Mouse (Mus musculus) heart, adult 2 months (tissue): ENCODE measurements at regions not wholly inside any gene's neighbourhood (a gene's known extent, or its start where the extent isn't known, plus 50 kb on each side); places are given as distances from the start of the nearest gene placed in this dataset.

ENCODE experiments used
- CTCF ChIP-seq: fragments of 200-600 bp; IDR thresholded peaks from 2 replicates; pipeline ENCODE4 v1.8.1; 2022; ENCODE audit warnings: antibody characterized with exemption, mild to moderate bottlenecking, moderate library complexity
- EP300 ChIP-seq: fragments of 200-500 bp; IDR thresholded peaks from 2 replicates; pipeline ENCODE4 v1.6.1; 2011; ENCODE audit warnings: low read depth, low read length, control low read depth; ENCODE audit not compliant: insufficient read depth

GRCm38 (mm10) chr10:16317026-16317425 lies 1406.0 kb upstream of the Cited2 start:
- TF ChIP-seq CTCF, result no peak
- no peak for TF ChIP-seq EP300
